Mouse (Mus musculus) intestine, embryonic 14.5 days (tissue): ENCODE measurements at regions not wholly inside any gene's neighbourhood (a gene's known extent, or its start where the extent isn't known, plus 50 kb on each side); places are given as distances from the start of the nearest gene placed in this dataset.

ENCODE experiments used
- ATAC-seq: fragments of 200-750 bp; cut with Nextera tagmentation; replicated peaks from 2 replicates; pipeline ENCODE4 v1.8.0; 2017; ENCODE audit warnings: low read depth, moderate number of reproducible peaks, moderate TSS enrichment, moderate library complexity; ENCODE audit not compliant: low FRiP score, low TSS enrichment
- DNase-seq: peaks from one replicate; pipeline ENCODE4 v3.0.0-alpha.2; 2018; ENCODE audit warnings: low spot score
- H3K27ac ChIP-seq: fragments of 300-500 bp; sonication (generic); 2 replicates; pipeline ENCODE4 v1.5.1; 2014; ENCODE audit warnings: low read depth, mild to moderate bottlenecking, control low read depth
- H3K27me3 ChIP-seq: fragments of 300-500 bp; sonication (generic); replicated peaks from 2 replicates; pipeline ENCODE4 v1.6.1; 2014; ENCODE audit warnings: low read length, control low read depth; ENCODE audit not compliant: control insufficient read depth, insufficient read depth
- H3K36me3 ChIP-seq: fragments of 300-500 bp; sonication (generic); 2 replicates; pipeline ENCODE4 v1.6.1; 2014; ENCODE audit warnings: low read length, control low read depth; ENCODE audit not compliant: control insufficient read depth, insufficient read depth
- H3K4me1 ChIP-seq: fragments of 300-500 bp; sonication (generic); replicated peaks from 2 replicates; pipeline ENCODE4 v1.6.1; 2014; ENCODE audit warnings: low read length, control low read depth, mixed read lengths; ENCODE audit not compliant: control insufficient read depth, insufficient read depth
- H3K4me2 ChIP-seq: fragments of 300-500 bp; sonication (generic); 2 replicates; pipeline ENCODE4 v1.6.1; 2014; ENCODE audit warnings: low read length
- H3K4me3 ChIP-seq: fragments of 300-500 bp; sonication (generic); 2 replicates; pipeline ENCODE4 v1.5.1; 2014; ENCODE audit warnings: low read depth, low read length, control low read depth, mixed read lengths
- H3K9ac ChIP-seq: fragments of 300-500 bp; sonication (generic); 2 replicates; pipeline ENCODE4 v1.6.1; 2014; ENCODE audit warnings: mild to moderate bottlenecking, low read length
- H3K9me3 ChIP-seq: fragments of 300-500 bp; sonication (generic); 2 replicates; pipeline ENCODE4 v1.6.1; 2016; ENCODE audit warnings: low read length, control low read depth; ENCODE audit not compliant: control insufficient read depth
- WGBS: fragments of 180-500 bp; shearing (Covaris S2); extraction: QIAGEN DNeasy Blood & Tissue Kit; methylation state at CpG from one replicate; pipeline ENCODE4 v1.1.7; 2014; 5-methylcytosine and 5-hydroxymethylcytosine counted together

DNA sequence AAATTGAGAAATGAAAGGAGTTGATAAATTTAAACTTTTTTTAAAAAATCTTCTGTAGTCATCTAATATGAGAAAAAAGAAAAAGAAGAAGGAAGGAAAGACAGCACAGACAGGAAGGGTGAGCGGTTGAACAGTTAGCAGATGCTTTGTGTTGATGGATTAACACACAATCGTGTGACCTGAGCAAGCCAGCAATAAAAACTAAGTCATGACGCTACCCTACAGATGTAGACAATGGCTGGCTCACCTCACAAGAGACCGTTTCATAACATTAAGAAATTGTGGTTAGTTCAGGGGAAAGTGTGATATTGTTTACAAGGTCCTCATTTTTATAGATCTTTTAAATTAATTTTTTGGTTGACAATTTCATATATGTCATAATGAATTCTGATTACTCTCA is 99.4 kb upstream of the Otud4 start:
- ATAC-seq (no peak), DNase-seq (no peak)
- no peak overlapping the region for H3K27ac ChIP-seq
- no peak overlapping the region for H3K4me2 ChIP-seq
- H3K9ac ChIP-seq, result no peak overlapping the region
- H3K27me3 ChIP-seq, result no peaks in the 10 kb centered on the region
- 77% methylated on average over 4 of the region's 4 CpGs for WGBS
- H3K4me3 ChIP-seq, result no peak overlapping the region
- H3K9me3 ChIP-seq, result no peaks in the 10 kb centered on the region
- H3K36me3 ChIP-seq, result no peaks in the 10 kb centered on the region
- H3K4me1 ChIP-seq, result no peaks in the 10 kb centered on the region

DNA sequence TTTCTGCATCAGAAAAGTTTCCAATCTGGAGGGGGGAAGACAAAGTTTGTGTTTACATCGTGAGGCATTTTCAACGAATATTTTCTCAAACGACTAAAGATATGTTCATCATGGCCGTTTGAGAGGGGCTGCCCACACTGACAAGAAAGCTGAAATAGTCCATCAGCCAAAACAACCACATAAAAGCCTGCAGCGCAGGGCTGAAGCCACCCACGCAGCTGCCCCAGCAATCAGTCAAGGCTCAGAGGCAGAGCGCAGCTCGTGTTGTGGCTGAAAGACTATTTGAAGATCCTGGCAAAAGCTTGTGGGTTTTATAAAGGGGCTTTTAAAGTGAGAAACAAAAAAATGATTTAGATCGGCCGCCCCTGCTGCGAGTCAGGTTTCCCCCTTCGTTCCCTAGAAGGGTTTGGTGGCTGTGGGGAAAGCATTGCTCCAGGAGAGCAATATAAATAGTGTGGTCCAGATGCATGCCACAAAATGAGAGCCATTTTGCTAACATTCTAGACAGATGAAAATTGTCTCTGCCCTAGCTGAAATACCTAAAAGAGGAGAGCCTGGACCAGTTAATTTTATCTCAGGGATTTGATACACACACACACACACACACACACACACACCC is 105.0 kb upstream of the Otud4 start:
- DNase-seq (no peak), ATAC-seq (no peak)
- Histone ChIP-seq H3K36me3 (no peaks in the 10 kb centered on the region), H3K27ac (0 out of 2 replicates have a peak overlapping the region, but pooled peaks have one; percentile 22), H3K4me1 (no peaks in the 10 kb centered on the region), H3K4me3 (no peak overlapping the region), H3K9me3 (no peaks in the 10 kb centered on the region), H3K9ac (no peak overlapping the region), H3K27me3 (no peaks in the 10 kb centered on the region), H3K4me2 (0 out of 2 replicates have a peak overlapping the region, but pooled peaks have one; percentile 8)
- 35% methylated on average over 12 of the region's 12 CpGs for WGBS

GRCm38 (mm10) chr8:79529556-79529955 is 109.9 kb upstream of the Otud4 start:
- Histone ChIP-seq H3K27me3 (no peaks in the 10 kb centered on the region), H3K4me1 (no peaks in the 10 kb centered on the region), H3K9me3 (no peaks in the 10 kb centered on the region), H3K4me3 (no peak overlapping the region), H3K4me2 (no peak overlapping the region), H3K27ac (no peak overlapping the region), H3K9ac (no peak overlapping the region), H3K36me3 (no peaks in the 10 kb centered on the region)
- 23% methylated on average over 4 of the region's 4 CpGs for WGBS
- ATAC-seq, result no peak
- DNase-seq, result no peak

DNA sequence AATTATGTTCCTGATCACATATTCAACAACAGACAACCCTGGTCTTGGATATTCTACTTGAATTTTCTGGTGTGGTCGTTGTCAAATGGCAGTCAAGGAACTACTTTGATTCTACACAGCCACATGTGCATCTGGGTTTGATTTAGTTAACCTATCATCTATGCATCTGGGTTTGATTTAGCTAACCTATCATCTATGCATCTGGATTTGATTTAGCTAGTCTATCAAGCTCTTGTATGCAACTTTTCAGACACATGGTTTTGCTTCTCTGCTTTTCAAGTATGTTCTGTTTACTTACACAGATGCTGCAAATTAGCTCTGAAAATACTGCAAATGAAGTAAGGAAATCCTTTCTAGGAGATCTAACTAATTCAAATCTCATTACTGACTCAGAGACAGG is 117.4 kb upstream of the Otud4 start:
- no peak for DNase-seq
- Histone ChIP-seq H3K9me3 (no peaks in the 10 kb centered on the region), H3K27me3 (no peaks in the 10 kb centered on the region), H3K27ac (no peak overlapping the region), H3K36me3 (no peaks in the 10 kb centered on the region), H3K4me1 (no peaks in the 10 kb centered on the region), H3K9ac (no peak overlapping the region), H3K4me3 (no peak overlapping the region), H3K4me2 (no peak overlapping the region)
- WGBS, result 72% methylated on average over 1 of the region's 1 CpGs
- ATAC-seq, result no peak

GRCm38 (mm10) chr8:79518966-79519365 is 119.6 kb upstream of the Smad1 start:
- Histone ChIP-seq H3K9ac (no peak overlapping the region), H3K4me2 (no peak overlapping the region), H3K4me1 (no peaks in the 10 kb centered on the region), H3K27ac (0 out of 2 replicates have a peak overlapping the region, but pooled peaks have one; percentile 16), H3K27me3 (no peaks in the 10 kb centered on the region), H3K4me3 (no peak overlapping the region), H3K36me3 (no peaks in the 10 kb centered on the region), H3K9me3 (no peaks in the 10 kb centered on the region)
- WGBS, result 40% methylated on average over 4 of the region's 4 CpGs
- ATAC-seq (no peak), DNase-seq (no peak)

DNA sequence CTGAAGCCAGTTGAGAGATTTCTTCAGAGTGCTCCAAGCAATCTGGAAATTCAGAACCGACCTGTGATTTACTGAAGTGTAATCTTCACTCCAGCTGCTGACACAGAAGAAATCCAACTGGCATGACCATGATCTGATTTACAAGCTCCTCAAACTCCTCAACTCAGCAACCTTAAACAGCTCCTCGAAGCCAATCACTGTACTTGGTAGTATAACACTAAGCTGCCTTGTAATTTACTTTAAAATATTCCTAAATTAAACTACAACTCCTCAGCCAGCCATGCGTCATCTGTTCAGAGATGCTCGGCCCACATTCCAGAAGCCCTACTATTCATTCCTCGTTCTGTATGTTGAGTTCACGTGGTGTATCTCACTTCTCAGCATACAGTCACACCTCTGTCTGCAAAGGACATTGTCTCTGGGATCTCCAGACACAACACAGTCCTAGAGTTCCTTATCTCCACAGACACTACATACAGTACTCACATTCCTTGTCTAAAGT is 116.0 kb upstream of the Smad1 start:
- 0 out of 2 replicates have a peak overlapping the region, but pooled peaks have one; percentile 11 for H3K27ac ChIP-seq
- H3K4me1 ChIP-seq, result no peaks in the 10 kb centered on the region
- no peak overlapping the region for H3K4me2 ChIP-seq
- H3K27me3 ChIP-seq, result no peaks in the 10 kb centered on the region
- H3K36me3 ChIP-seq, result no peaks in the 10 kb centered on the region
- H3K9me3 ChIP-seq, result peaks cover 4% of the 10 kb centered on the region; the same call in 1 of the 2 replicates
- ATAC-seq (no peak), DNase-seq (no peak)
- H3K4me3 ChIP-seq, result no peak overlapping the region
- H3K9ac ChIP-seq, result no peak overlapping the region
- WGBS, result 34% methylated on average over 6 of the region's 6 CpGs

GRCm38 (mm10) chr8:79514655-79515278 is 115.4 kb upstream of the Smad1 start:
- Histone ChIP-seq H3K4me3 (no peak overlapping the region), H3K36me3 (no peaks in the 10 kb centered on the region), H3K9me3 (peaks cover 4% of the 10 kb centered on the region; the same call in 1 of the 2 replicates), H3K9ac (no peak overlapping the region), H3K27me3 (no peaks in the 10 kb centered on the region), H3K4me2 (no peak overlapping the region), H3K27ac (peak overlapping the region; percentile 54), H3K4me1 (no peaks in the 10 kb centered on the region)
- ATAC-seq, result no peak
- no peak for DNase-seq
- 32% methylated on average over 4 of the region's 4 CpGs for WGBS

GRCm38 (mm10) chr8:79508597-79508996 is 109.3 kb upstream of the Smad1 start:
- no peak overlapping the region for H3K4me3 ChIP-seq
- 92% methylated on average over 3 of the region's 3 CpGs for whole genome bisulfite sequencing
- H3K4me1 ChIP-seq, result no peaks in the 10 kb centered on the region
- H3K9me3 ChIP-seq, result peaks cover 4% of the 10 kb centered on the region; the same call in 1 of the 2 replicates
- ATAC-seq (no peak), DNase-seq (no peak)
- no peak overlapping the region for H3K27ac ChIP-seq
- H3K4me2 ChIP-seq, result no peak overlapping the region
- no peaks in the 10 kb centered on the region for H3K36me3 ChIP-seq
- H3K9ac ChIP-seq, result no peak overlapping the region
- no peaks in the 10 kb centered on the region for H3K27me3 ChIP-seq

GRCm38 (mm10) chr8:79505381-79505780 is 106.1 kb upstream of the Smad1 start:
- Histone ChIP-seq H3K4me2 (no peak overlapping the region), H3K27ac (no peak overlapping the region), H3K36me3 (no peaks in the 10 kb centered on the region), H3K9me3 (no peaks in the 10 kb centered on the region), H3K27me3 (no peaks in the 10 kb centered on the region), H3K4me3 (no peak overlapping the region), H3K4me1 (no peaks in the 10 kb centered on the region), H3K9ac (no peak overlapping the region)
- no peak for ATAC-seq
- no peak for DNase-seq
- WGBS, result 79% methylated on average over 5 of the region's 5 CpGs
